Mouse (Mus musculus): ENCODE data around the gene Acot8.

GRCm38 (mm10) chr2:164800252-164801004, 4.3 kb downstream of the Acot8 start:
- TF ChIP-seq CHD2 (IDR thresholded peaks at IDR 0.05; ENCODE audit: low read depth, low read length) (no peak), MAFK (IDR thresholded peaks at IDR 0.05; ENCODE audit: insufficient read depth, low read depth, low read length) (no peak)

Measured in ES-E14 (cell line).